Mouse (Mus musculus) lung, postnatal 25 days (tissue): ENCODE results near the gene Foxl2.

Experiments
- DNase-seq: peaks from one replicate; pipeline ENCODE4 v3.0.0; 2022; ENCODE audit warnings: low spot score

The Foxl2 gene

GRCm38 (mm10) chr9:98955103-98955715, at the start of gene Foxl2:
Gene Foxl2, plus strand, starts transcription at chr9:98955288.
- no peak for DNase-seq

- no peak for DNase-seq
These were observed 34.2 kb upstream of the Foxl2 start for GRCm38 (mm10) chr9:98920629-98921523.

DNA sequence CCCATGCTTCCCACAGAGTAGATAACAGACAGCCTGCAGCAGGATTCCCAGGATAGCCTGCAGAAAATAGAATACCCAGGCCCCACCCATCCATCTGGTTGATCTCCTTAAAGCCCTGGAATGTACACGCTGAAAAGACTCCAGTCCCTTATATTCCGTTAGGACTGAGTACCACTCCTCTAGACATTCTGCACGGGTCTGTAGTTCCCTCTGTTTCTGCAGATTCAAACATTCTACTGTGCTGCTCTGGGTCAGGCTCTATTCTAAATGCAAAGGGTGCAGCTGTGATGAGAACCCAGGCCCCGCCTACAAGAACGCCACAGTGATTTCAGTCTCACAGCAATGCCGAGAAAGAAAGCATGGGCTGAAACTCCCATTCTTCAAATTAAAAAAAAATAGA, 32.0 kb upstream of the Foxl2 start:
- no peak for DNase-seq

DNA sequence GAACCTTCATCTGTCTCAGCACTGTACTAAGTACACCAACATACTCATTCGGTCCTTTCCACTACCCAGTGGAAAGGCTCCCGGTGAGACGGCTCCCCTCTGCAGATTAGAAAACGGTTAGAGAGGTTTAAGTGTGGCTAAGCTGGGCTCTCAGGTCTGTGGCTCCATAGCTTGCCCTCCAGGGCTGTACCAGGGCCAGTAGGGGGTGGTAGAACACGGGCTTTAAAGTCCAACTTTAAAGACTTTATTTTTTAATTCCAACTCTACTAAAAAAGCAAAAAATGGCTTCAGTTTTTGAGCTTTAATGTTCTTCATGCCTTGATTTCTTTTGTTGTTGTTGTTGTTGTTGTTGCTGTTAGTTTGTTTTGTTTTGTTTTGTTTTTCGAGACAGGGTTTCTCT, 30.9 kb upstream of the Foxl2 start:
- no peak for DNase-seq

DNA sequence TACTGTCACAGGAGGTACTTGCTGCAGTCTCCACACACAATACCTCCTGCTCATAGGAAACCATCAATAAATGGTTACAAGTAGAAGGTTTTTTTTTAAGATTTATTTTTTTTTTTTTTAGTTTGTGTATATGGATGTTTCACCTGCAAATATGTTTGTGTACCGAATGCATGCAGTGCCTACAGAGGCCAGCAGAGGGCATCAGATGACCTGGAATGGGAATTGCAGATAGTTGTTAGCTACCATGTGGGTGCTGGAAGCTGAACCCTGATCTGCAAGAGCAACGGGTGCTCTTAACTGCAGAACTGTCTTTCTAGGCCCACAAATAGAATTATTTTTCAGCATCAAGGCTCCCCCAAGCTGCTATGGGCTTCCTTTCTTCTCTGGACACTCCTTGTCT, 25.6 kb upstream of the Foxl2 start:
- DNase-seq: no peak

- DNase-seq: no peak
These were observed 22.2 kb upstream of the Foxl2 start for GRCm38 (mm10) chr9:98932931-98933330.

- no peak for DNase-seq
These were observed 19.7 kb upstream of the Foxl2 start for GRCm38 (mm10) chr9:98935190-98935909.

- DNase-seq: no peak
These were observed 15.8 kb upstream of the Foxl2 start for GRCm38 (mm10) chr9:98939290-98939689.

- DNase-seq: no peak
These were observed 2.7 kb upstream of the Foxl2 start for GRCm38 (mm10) chr9:98952171-98953050.

GRCm38 (mm10) chr9:98953291-98953690, 1.8 kb upstream of the Foxl2 start:
- DNase-seq: no peak

- DNase-seq: no peak
These were observed 1.3 kb upstream of the Foxl2 start for GRCm38 (mm10) chr9:98953830-98954229.

GRCm38 (mm10) chr9:98954391-98955102, 541 bp upstream of the Foxl2 start:
- no peak for DNase-seq

DNA sequence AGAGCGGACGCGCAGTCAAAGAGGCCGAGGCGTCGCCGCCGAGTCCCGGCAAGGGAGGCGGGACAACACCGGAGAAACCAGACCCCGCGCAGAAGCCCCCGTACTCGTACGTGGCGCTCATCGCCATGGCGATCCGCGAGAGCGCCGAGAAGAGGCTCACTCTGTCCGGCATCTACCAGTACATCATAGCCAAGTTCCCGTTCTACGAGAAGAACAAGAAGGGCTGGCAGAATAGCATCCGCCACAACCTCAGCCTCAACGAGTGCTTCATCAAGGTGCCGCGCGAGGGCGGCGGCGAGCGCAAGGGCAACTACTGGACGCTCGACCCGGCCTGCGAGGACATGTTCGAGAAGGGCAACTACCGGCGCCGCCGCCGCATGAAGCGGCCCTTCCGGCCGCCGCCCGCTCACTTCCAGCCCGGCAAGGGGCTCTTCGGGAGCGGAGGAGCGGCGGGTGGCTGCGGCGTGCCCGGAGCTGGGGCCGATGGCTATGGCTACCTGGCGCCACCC, 682 bp downstream of the Foxl2 start:
- no peak for DNase-seq

DNA sequence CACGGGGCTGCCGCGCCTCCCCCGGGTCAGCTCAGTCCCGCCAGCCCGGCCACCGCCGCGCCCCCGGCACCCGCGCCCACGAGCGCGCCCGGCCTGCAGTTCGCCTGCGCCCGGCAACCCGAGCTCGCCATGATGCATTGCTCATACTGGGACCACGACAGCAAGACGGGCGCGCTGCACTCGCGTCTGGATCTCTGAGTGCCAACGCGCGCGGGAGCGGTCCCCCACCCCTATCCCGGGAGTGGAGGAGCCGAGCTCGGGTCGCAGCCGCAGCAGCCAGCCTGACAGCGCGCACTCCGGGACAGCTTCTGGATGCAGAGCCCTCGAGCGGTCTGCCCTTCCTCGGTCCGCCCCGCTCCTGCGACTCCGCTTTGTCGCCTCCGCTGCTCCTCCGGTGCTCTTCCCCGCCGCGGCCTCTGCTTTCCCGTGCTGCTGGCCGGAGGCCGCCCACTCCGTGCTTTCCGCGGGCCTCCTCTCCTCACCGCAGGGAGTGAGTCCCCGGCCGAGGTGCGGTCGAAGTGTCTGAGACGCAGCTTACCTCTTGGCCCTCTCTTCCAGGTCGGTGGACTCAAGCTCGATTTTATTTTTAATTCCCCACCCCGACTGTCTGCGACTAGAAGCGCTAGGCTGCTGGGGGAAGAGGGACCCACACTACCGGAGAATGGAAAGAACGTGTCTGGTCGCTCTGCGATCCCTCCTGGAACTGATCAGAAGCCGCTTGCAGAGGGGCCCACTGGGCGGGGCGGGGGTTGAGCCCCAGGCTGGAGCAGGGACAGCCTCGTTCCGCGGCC, 1.7 kb downstream of the Foxl2 start:
- DNase-seq: no peak

DNA sequence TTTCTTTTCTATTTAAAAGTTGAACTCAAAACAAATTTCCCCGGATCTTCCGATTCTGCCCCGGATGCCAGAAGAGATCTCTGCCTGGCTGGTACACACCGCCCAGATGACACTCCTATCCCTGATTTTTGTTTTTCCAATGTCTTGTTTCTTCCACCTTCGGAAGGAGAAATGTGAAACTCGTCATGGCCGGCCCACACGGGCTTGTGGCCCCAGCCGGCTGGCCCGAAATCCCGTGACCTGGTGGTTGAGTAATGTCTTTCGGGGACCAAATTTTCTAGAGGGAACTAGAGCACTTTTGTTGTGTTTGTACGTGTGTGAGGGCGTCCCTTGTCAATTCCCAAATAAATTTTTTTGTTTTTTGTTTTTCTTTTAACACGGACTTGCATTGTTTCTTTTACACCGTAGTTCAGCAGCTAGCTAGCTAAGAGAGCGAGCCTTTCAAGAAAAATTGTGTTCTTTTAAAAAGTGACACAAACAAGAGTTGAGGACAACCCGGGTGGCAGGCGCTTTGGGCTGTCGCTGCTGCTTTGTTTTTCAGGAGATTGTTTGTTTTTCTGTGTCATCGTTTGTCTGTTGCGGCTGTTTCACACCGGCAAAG, 2.8 kb downstream of the Foxl2 start:
- DNase-seq: no peak

- no peak for DNase-seq
These were observed 3.5 kb downstream of the Foxl2 start for GRCm38 (mm10) chr9:98958628-98959027.

GRCm38 (mm10) chr9:98959851-98960250, 4.8 kb downstream of the Foxl2 start:
- DNase-seq: no peak

DNA sequence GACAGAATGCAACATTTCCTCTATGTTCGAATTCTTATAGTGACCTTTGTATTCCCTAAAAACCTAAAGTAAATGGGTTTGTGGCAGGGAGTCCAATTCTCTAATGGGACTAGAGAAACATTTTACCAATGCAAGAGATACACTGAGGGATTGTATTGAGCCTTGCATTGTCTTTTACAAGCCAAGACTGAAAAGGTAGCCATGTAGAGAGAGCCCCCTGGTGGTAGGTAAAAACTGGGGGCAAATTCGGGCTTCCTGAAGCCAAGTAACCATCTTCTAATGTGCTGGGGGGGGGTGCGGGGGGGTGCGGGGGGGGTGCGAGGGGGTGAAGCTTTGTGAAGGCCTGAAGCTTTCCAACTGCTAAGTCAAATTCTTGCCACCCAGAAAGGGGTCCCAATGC, 5.3 kb downstream of the Foxl2 start:
- DNase-seq: no peak

DNA sequence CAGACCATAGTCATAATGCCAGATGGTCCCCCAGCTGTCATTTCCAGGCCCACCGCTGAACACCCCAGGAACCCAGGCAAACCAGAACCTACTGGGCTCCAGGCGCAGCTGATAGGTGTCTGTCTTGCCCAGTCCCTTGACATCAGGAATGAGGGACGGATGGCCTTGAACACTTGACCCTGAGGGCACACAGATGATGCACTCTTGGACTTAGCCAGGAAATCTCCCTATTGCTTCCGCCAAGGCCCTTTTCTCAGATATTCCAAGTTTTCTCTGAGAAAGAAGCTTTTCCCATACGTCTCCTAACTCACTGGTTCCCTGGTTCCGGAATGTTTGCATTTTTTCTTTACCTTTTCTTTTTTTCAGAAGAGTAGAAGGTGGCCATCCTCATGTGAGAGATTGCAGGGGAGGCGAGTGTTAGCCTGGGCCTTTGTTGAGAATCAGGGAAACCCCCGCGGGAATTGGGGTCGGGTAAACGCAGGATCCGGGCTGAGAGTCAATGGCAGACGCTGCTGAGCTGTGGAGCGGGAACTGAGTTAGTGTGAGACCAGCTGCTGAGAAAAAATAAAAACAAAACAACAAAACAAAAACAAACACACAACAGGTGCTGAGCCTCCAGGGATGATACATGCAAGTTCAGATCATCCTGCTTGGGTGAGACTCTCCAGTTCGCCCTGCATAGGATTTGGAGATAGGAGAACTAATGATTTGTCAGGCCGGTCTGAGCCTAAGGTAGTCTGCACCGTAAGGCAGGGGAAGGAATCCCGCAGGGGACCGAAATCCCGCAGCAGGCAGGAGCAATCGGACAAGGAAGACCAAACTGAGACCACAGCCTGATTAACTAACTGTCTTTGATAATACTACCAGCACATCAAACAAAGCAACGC, 6.7 kb downstream of the Foxl2 start:
- DNase-seq: no peak
